Mouse (Mus musculus): ENCODE data around the gene Tmem110.

DNA sequence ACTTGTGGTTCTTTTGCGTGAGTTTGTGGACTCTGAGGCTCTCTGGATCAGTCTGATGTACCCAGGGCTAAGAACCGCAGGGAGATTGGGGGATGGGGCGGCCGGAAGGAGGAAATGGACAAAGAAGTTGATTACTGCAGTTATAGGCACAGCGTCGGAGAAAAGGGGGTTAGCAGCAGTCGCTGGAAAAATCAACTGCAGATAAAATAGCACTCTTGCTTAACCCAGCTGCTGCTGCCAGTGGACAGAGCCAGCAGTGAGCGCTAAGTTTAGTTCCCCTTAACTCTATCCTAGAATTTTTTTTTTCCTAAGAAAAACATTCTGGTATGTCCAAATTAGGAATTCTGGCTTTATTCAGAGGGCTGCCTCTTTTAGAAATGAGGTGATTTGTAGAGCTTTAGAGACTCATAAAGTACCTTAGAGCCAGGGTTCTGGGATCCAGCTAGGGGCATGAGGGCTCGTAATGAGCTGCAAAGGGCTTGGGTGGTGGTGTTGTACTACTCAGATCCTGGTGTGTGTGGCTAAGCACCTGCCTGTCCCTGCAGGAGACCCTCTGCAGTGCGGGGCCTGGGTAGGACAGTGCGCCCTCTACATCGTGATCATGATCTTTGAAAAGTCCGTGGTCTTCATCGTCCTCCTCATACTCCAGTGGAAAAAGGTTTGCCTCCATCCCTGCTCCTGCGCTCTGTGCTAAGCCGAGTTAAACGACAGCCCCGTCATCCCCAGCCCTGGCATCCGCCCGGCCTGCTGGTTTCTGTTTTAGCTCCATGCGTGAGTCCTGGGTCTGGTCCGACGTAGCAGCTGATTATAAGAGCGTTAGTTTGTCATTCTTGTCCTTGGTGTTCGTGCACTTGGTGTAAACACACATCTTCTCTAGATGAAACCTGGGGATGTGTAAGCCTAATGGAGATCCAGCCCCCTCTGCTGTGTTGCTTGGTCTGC is 45.1 kb downstream of the Tmem110 start:
- TF ChIP-seq POLR2A (IDR thresholded peaks at IDR 0.05; ENCODE audit: low read depth, low read length) (no peak), CTCF (conservative IDR thresholded peaks at IDR 0.05; ENCODE audit: insufficient read depth, insufficient read length, low read depth, low read length) (no peak)

All from kidney, adult 2 months (tissue).